ENCODE assay signal across 9 mouse cellular contexts in the genomic region with DNA sequence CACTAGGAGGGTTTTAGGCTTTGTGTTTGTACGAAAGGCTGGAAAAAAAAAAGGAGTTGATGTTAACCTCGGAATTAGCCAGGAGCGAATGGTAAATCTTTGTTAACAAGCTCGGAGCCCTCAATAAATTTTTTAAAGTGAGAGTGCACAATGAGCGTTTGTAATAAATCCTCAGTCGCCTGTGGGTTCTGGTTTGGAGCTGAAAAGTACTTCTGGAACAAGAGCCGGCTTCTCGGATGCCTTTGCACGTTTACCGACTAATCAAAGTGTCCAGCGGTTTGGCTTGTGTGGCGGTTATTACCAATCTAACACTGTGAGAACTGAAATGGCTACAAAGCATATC. TPM values are rescaled to one million over a fixed set of nuclear protein-coding genes. Genes with fewer than 3 reads are reported as not detected.
A peak's percentile ranks its signal among the peaks of the same experiment; 100 is the strongest.
DNase-seq lines count a peak whose midpoint lies in the region; ATAC-seq and TF ChIP-seq lines count a peak whose summit lies in the region.
"Had no signal": no experiment of that assay in that cellular context is flagged by ENCODE, and none has a peak within 500 bp of the region (broad histone marks: within the 10 kb centered on the region; RNA-seq: fewer than 3 reads in every experiment).

No protein-coding gene starts in this region.

- no peak overlapping the region for H3K4me3 ChIP-seq in lung, embryonic 14.5 days (ENCODE audit: low read depth, low read length)
- no peak overlapping the region for H3K4me3 ChIP-seq in lung, adult 2 months (replicated peaks; ENCODE audit: extremely low read depth, low read depth, low read length)
- 0 out of 2 replicates have a peak overlapping the region, but pooled peaks have one; percentile 1 for H3K4me3 ChIP-seq in hindbrain, embryonic 12.5 days
- peak overlapping the region; percentile 5 for H3K4me3 ChIP-seq in midbrain, embryonic 10.5 days

- 0 out of 2 replicates have a peak, but pooled peaks cover 3% of the 10 kb centered on the region for H3K27me3 ChIP-seq in lung, embryonic 14.5 days (ENCODE audit: insufficient read depth, low read length)
- peaks cover 12% of the 10 kb centered on the region for H3K27me3 ChIP-seq in hindbrain, embryonic 12.5 days
- peaks cover 50% of the 10 kb centered on the region for H3K27me3 ChIP-seq in midbrain, embryonic 10.5 days (ENCODE audit: low read depth, poor library complexity, severe bottlenecking)

- no peak for TF ChIP-seq CTCF in lung, embryonic 14.5 days (IDR thresholded peaks at IDR 0.05; ENCODE audit: low read depth)
- no peak for TF ChIP-seq CTCF in lung, adult 2 months (IDR thresholded peaks at IDR 0.05; ENCODE audit: insufficient read depth, low read length)

- H3K27ac ChIP-seq in lung, embryonic 14.5 days (ENCODE audit: low read depth): no peak overlapping the region
- peak overlapping the region; percentile 80 for H3K27ac ChIP-seq in hindbrain, embryonic 12.5 days
- peak overlapping the region; percentile 68 for H3K27ac ChIP-seq in midbrain, embryonic 10.5 days (replicated peaks)

- intact Hi-C loops in gastrocnemius, postnatal 14 days (cut with DNase I; ENCODE audit: low total_unique reads): no loop called here

- H3K36me3 ChIP-seq in lung, embryonic 14.5 days (ENCODE audit: insufficient read depth): no peaks in the 10 kb centered on the region
- no peaks in the 10 kb centered on the region for H3K36me3 ChIP-seq in hindbrain, embryonic 12.5 days
- H3K36me3 ChIP-seq in midbrain, embryonic 10.5 days: no peaks in the 10 kb centered on the region

- peak; percentile 29 for DNase-seq in lung, embryonic 14.5 days
- no peak for DNase-seq in lung, adult 2 months
- DNase-seq in midbrain, embryonic 10.5 days (ENCODE audit: low spot score): no peak
- no peak for DNase-seq in gastrocnemius, postnatal 14 days
- DNase-seq: adrenal gland, postnatal 25 days; left cerebral cortex, postnatal 4 days had no signal

- TF ChIP-seq POLR2A in lung, adult 2 months (IDR thresholded peaks at IDR 0.05; ENCODE audit: borderline replicate concordance, extremely low read depth, low read depth, low read length): no peak

- H3K4me2 ChIP-seq in lung, embryonic 14.5 days: peak overlapping the region; percentile 40
- peak overlapping the region; percentile 40 for H3K4me2 ChIP-seq in hindbrain, embryonic 12.5 days (replicated peaks)

- H3K9me3 ChIP-seq in lung, embryonic 14.5 days (ENCODE audit: low read depth, low read length): no peaks in the 10 kb centered on the region
- H3K9me3 ChIP-seq in hindbrain, embryonic 12.5 days (replicated peaks): no peaks in the 10 kb centered on the region
- no peaks in the 10 kb centered on the region for H3K9me3 ChIP-seq in midbrain, embryonic 10.5 days (replicated peaks)

- WGBS in lung, embryonic 14.5 days: 26% methylated on average over 12 of the region's 12 CpGs
- WGBS in lung, adult 2 months: 56% methylated on average over 12 of the region's 12 CpGs
- 28% methylated on average over 12 of the region's 12 CpGs for WGBS in hindbrain, embryonic 12.5 days
- 29% methylated on average over 12 of the region's 12 CpGs for WGBS in midbrain, embryonic 10.5 days

- no peak overlapping the region for H3K9ac ChIP-seq in lung, embryonic 14.5 days
- no peak overlapping the region for H3K9ac ChIP-seq in hindbrain, embryonic 12.5 days

- peaks cover 22% of the 10 kb centered on the region for H3K4me1 ChIP-seq in lung, embryonic 14.5 days (ENCODE audit: insufficient read depth)
- peaks cover 5% of the 10 kb centered on the region; the same call in 1 of the 2 replicates for H3K4me1 ChIP-seq in lung, adult 2 months (ENCODE audit: control insufficient read depth, insufficient read depth, low read length)
- H3K4me1 ChIP-seq in hindbrain, embryonic 12.5 days: peaks cover 39% of the 10 kb centered on the region
- peaks cover 46% of the 10 kb centered on the region for H3K4me1 ChIP-seq in midbrain, embryonic 10.5 days

- ATAC-seq in lung, embryonic 14.5 days (ENCODE audit: insufficient read depth): no peak
- no peak for ATAC-seq in hindbrain, embryonic 12.5 days (ENCODE audit: low FRiP score)
- ATAC-seq in megakaryocyte progenitor cell, adult 5-6 weeks (replicated peaks; ENCODE audit: poor library complexity): no peak
- no peak for ATAC-seq in cerebellum, adult (ENCODE audit: insufficient number of reproducible peaks, low FRiP score, low TSS enrichment)

RNA-seq across cellular contexts. Expression of a gene that starts 46.1 kb away (rescaled TPM):
- 1.1 and 1.5 TPM in 2 replicates for polyA plus RNA-seq in lung, embryonic 14.5 days (2014; fragmentation: Nextera tagmentation; extraction: Ambion mirVana)
- polyA plus RNA-seq in lung, adult 2 months (2012; rRNA removed): 8.7 and 10.7 TPM in 2 replicates
- 1.3 and 1.5 TPM in 2 replicates for polyA plus RNA-seq in hindbrain, embryonic 12.5 days (2016; fragmentation: Nextera tagmentation; extraction: Ambion mirVana)
- polyA plus RNA-seq in midbrain, embryonic 10.5 days (2016; fragmentation: Nextera tagmentation; extraction: Ambion mirVana): 1.6 and 2.7 TPM in 2 replicates
- 0.12 TPM in 1 of 2 replicates, not detected in the other for total RNA-seq in megakaryocyte progenitor cell, adult 5-6 weeks (2015)
- 0.29 and 1.2 TPM in 2 replicates for total RNA-seq in megakaryocyte progenitor cell, adult 5-6 weeks (2017)
- 1 to 10 TPM; 1.3 to 1.9 TPM for total RNA-seq in gastrocnemius, postnatal 14 days (2021)

Comparison
In these comparisons a context has a peak if more than half of its experiments do, and no peak if none do; other contexts are left out.
1. H3K4me3 ChIP-seq: peak in hindbrain, embryonic 12.5 days (single experiment) and midbrain, embryonic 10.5 days (single experiment); none in lung, embryonic 14.5 days (single experiment) and lung, adult 2 months (single experiment).